Mouse (Mus musculus): ENCODE measurements around the gene Tmem141.
A peak's percentile ranks its signal among the peaks of the same experiment; 100 is the strongest.

Gene Tmem141

DNA sequence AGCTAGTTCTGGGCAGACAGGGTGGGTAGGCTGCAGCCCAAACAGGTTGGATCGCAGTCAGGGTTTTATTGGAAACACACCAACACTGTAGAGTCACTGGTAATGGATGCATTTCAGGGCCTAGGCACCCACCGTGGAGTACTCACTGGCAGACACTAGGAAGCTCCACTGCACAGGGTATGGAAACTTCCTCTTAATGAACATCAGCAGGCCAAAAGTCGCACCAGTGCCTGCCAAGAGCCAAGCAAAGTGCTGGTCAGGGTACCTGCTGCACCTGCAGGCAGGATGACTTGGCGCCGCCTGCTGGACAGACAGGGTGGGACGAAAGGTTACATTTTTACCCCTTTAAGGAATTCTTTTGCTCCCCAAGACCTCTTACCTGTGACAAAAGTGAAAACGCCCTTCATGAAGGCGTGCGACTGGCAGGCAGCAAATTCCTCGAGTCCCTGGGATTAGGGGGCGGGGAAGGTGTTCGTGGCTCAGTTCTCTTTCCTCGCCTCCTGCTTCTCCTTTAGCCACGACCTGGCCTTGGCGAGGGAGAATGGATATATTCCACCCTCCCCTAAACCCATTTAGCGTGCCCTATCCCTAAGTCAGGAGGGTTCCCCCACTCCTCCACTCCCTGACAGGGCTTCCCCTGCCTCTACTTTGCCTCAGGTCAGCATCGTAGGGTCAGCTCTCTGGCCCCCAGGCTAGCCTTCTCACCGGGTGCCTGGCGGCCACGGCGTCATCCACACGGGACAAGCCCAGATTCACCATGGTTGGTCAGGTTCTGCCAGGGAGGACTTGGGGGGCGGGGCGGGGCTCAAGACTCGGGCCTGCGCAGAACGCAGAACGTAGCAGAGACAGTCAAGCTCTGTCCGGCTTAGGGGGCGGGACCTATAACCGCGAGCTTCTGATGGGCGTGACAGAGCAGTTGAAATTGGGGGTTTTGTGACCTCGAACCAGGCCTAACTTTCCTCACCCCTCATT is at the start of gene Tmem141:
Gene Tmem141, minus strand, starts transcription at position 777 of the 972 bp plus-strand sequence.
- peak; percentile 90 to 93 for DNase-seq (ENCODE audit: low spot score in 2 of 2)

DNA sequence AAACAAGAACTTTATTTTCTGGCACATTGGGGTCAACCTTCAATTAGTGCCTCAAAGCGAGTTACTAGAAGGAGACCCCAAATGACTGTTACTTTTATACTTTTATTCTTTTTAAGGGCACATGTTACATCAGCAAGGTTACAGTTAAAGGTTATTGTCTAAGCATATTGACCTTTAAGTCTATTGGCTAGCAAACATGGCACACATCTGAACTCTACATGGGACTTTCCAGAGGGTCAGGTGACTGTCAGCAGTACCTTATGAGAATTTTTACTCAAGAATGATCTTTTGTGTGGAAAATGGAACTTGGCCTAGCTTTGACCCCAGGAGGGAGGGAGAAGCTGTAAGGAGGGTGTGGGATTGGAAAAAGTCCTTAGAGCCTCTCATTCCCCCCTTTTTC is 44.7 kb upstream of the Tmem141 start:
- no peak for DNase-seq (ENCODE audit: low spot score in 2 of 2)

DNA sequence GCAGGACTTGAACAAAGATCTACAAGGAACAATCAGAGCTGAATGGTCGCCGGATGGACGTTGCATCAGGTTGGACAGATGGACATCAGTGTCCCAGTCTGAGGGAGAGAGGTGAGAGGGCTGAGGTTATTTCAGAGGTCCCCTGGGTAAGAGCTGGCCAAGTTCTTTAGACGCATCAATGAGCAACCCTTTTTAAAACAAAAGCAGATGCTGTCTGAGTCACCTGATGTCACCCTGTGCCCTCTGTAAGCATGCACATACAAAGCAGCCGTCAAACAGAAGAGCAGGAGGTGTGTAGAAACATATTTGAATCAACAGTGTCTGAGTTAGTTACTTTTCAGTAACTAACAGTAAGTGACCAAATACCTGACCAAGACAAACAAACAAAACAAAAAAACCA is 42.3 kb upstream of the Tmem141 start:
- DNase-seq (ENCODE audit: low spot score in 2 of 2), result no peak

DNA sequence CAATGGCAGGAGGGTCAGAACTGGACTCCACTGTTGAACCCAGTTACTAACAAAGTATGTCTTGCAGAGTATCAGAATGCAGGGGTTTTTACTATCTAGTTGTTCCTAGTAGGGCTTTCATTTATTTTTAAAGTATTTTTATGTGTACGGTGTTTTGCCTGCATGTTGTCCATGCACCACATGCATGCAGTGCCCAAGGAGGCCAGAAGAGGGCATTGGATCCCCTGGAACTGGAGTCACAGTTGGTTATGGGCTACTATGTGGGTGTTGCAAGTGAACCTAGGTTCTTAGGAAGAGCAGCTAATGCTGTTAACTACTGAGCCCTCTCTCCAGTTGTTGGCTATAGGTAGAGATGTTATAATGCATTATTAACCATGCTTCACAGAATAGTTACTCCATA is 41.7 kb upstream of the Tmem141 start:
- peak; percentile 37 to 71 for DNase-seq (ENCODE audit: low spot score in 2 of 2)

DNA sequence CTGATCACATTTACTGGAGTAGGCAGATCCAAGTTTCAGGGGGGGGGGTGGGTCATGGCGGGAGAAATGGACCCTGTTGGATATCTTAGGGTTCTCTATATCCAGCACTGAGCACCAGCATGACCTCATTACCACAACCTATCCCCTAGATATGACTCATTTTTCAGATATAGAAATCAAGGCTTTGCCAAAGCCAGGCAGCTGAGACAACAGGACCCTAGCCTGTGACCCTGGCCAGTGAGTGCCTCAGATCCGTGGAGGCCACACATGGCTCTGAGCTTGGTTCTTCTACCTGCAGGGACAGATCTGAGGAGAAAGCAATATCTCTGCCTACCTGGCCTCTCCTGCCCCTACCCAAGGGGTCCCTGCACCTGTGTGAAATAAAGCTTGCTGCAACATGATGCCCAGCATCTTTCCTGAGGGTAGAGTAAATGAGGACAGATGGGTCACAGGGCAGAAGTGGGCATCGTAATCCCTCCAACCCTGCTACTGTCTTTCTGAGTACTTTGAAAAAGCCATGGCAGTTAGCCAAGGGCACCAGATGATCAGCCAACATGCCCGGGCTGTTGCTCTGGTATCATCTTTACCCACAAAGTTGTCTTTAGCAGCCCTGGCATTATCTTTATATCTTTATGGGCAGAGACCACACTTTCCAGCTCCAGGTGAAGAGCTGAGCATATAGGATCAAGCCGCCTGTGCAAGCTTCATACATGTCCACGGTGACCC is 39.6 kb upstream of the Tmem141 start:
- no peak for DNase-seq (ENCODE audit: low spot score in 2 of 2)

DNA sequence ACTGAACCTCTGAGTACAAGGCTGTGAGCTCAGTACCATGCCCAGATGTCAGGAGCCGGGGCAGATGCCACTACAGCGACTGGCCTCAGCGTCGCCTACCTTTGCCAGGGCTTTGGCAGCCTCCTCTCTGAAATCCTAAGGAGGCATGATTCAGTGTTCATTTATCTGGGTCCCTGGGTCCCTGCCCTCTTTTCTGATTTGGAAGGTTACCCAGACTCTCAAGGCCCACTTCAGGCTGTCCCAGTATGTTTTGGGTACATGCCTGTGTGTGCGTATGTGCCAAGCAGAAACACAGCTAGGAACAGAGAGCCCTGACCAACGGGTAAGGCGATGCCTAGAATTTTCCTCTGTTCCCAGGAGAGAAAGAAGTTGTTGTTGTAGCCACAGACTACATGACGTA is 38.5 kb upstream of the Tmem141 start:
- no peak for DNase-seq (ENCODE audit: low spot score in 2 of 2)

DNA sequence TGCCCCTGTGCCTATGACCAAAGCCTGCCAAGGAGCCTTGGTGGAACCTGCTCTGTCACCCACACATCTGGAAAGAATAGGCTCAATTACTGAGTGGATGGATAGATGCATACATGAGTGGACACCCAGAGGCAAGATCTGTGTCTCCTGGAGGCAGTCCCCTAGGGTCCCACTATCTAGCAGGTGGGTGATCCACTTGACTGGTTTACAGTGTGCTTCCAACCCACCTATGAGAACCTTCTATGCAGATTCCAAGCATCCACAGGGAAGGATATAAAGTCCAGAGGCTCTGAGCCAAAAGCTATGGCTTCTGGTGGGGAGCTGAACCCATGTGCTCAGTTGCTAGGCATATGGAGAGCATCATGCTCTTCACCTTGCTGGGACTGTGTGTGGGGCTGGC is 35.8 kb upstream of the Tmem141 start, which contains the start of gene Lcn5:
Gene Lcn5, plus strand, starts transcription at position 301 of the 400 bp plus-strand sequence.
- no peak for DNase-seq (ENCODE audit: low spot score in 2 of 2)

DNA sequence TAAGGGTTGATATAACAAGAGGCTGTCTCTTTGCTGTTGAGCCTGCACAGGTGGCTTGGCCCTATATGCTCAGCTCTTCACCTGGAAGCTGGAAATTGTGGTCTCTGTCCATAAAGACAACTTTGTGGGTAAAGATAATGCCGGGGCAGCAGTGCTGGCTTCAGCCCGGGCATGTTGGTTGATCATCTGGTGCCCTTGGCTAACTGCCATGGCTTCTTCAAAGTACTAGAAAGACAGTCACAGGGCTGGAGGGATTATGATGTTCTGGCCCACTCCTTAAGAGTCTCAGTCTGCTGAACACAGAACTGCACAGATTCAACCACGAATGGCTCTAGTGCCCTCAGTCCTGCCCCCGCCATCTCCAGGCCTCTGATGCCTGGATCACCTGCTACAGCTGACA is 35.4 kb upstream of the Tmem141 start:
- DNase-seq (ENCODE audit: low spot score in 2 of 2), result no peak

DNA sequence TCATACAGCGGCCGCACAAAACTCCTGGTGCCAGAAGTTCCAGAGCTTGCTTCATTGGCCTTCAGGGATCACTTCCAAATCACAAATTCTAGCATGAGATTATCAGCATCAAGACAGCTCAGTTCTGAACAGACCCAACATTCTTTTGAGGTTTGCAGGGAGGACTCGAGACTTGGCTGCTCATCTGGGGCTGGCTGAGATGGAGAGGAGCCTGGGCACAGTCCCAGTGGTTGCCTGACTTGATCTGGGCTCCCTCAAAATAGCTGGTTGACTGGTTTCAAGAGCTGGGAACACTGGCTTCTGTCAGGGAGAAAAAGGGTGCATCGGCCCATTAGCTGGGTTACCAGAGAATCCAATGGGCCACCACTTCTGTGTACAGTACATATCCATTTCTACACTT is 34.9 kb upstream of the Tmem141 start:
- no peak for DNase-seq (ENCODE audit: low spot score in 2 of 2)

DNA sequence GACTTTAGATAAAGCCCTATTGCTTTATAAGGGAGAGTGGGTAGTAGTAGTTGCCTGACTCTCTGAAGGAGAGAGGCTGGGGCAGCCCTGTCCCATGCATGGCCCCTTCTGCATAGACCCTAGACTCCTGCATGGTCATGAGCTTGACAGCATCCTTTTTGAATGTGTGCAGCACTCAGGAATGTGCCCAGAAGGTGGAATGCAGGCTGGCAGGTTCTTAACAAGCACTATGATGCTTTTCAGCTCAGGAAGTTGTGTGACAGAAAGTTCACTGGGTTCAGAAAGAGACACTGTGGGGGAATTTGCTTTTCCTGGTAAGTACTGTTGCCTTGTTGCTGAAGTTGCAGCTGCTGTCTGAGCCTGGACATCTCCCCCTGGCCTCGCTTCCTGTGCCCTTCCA is 32.7 kb upstream of the Tmem141 start:
- DNase-seq (ENCODE audit: low spot score in 2 of 2), result no peak

DNA sequence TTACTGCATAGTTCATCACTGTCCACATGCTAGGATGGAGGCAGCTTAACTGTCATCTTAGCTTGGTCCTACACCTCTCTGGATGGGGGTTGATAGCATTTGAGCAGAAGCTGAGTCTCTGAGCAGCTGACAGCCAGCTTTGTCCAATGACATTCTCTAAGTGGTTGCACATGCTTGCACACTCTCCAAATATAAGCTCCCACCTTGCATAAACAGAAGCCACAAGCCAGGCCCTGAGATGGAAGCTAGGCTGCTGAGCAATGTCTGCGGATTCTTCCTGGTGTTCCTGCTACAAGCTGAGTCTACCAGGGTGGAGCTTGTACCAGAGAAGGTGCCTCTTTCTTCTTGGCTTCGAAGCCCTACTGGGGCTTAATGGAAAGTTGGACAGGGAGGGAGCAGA is 31.1 kb upstream of the Tmem141 start, which contains the start of gene Lcn8:
Gene Lcn8, plus strand, starts transcription at position 219 of the 400 bp plus-strand sequence.
- DNase-seq (ENCODE audit: low spot score in 2 of 2), result no peak

DNA sequence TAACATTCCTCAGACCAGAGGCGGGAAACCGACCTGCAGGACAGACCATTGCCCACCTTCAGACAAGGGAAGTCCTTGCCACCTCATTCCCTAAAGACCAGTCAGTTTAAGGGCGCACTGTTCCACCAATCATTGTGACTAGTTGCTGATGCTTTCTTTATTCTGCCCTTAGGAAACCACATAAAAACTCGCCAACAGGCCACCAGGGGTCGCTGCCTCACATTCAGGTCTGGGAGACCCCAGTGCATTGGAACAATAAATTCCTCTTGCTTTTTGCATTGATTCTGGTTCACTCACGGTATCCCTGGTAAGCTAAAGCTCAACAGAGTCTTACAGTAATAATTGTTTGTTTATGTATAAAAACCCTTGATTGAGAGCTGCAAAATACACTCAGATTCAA is 18.1 kb upstream of the Tmem141 start:
- DNase-seq (ENCODE audit: low spot score in 2 of 2), result no peak

DNA sequence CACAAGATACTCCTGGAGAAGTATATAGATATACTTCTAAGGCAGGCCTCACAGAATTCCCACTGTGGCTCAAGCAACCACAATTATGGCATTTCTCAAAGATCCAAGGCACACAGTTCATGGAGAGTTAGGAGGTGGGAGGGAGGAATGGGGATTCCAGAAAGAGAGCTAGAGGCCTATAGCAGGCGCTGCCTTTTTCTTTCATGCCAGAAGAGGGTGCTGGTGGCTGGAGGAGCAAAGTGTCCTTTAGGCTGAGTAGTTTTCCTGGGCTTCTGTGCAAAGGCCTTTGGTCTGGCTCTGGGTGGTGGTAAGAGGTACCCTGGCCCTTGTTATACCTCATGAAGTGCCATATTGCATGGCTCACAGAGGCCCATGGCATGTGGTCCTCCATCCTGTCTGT is 12.2 kb upstream of the Tmem141 start:
- DNase-seq (ENCODE audit: low spot score in 2 of 2), result no peak

DNA sequence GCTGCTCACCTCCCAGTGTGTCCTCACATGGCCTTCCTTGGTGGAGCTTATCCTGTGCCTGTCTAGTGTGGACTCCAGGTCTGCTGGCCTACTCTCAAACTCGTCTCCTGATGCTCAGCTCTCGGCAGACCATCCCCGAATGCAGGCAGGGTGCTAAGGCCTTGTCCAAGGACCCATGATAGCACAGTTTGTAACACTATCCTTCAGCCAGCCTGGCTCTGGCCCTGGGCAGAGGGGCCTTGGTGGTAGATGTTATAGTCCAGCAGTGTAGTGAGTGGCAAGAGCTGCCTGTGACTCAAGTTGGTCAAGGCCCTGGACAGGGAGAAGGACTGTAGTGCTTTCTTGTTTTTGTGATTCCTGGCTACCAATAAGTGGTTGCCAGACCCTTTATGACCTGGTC is 11.8 kb upstream of the Tmem141 start:
- DNase-seq (ENCODE audit: low spot score in 2 of 2), result no peak

DNA sequence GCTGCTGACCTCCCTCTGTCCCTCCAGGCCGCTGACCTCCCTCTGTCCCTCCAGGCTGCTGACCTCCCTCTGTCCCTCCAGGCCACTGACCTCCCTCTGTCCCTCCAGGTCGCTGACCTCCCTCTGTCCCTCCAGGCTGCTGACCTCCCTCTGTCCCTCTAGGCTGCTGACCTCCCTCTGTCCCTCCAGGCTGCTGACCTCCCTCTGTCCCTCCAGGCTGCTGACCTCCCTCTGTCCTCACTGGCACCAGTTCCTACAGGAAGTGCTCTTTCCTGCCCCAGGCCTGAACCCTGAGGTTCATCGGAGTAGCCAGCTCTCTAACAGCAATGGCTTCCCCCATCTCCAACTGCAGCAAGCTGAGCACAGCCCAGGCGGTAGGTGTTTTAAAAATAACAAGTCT is 6.9 kb upstream of the Tmem141 start:
- no peak for DNase-seq (ENCODE audit: low spot score in 2 of 2)

DNA sequence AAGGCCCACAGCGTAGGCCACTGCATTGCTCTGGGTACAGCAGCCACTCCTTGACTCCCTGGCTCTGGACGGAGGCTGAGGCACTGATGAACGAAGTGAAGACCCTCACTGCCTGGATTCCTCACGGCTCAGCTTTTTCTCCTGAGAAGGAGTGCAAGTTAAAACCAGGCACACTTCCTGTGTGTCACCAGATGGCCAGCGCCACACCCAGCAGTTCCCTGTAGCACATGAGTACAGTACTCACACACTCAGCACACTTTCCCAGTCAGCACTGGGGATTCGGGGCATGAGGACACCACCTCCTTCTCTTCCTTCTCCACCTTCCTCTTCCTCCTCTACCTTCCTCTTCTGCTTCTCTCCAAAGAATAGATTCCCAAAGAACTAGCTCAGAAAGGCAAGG is 6.0 kb upstream of the Tmem141 start, which contains the start of gene Fcna:
Gene Fcna, minus strand, starts transcription at position 220 of the 400 bp plus-strand sequence.
- no peak for DNase-seq (ENCODE audit: low spot score in 2 of 2)

DNA sequence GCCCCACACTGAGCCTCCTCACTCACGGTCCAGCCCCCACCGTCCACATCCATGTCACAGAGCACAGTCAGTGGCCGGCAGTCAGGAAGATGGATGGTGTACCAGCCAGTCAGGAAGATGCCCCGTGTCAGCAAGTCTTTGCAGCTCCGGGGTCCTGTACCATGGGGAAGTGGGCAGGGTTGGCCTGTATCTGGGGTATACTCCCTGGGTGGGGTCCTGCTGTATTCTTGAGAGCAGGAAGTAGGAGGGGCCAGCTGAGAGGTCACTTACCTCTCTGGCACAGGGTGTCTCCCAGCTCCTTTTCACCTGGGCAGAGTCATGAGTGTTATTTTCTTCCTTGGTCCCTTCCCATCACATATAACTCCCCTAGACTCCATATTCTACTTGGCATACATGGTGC is 4.2 kb upstream of the Tmem141 start:
- no peak for DNase-seq (ENCODE audit: low spot score in 2 of 2)

DNA sequence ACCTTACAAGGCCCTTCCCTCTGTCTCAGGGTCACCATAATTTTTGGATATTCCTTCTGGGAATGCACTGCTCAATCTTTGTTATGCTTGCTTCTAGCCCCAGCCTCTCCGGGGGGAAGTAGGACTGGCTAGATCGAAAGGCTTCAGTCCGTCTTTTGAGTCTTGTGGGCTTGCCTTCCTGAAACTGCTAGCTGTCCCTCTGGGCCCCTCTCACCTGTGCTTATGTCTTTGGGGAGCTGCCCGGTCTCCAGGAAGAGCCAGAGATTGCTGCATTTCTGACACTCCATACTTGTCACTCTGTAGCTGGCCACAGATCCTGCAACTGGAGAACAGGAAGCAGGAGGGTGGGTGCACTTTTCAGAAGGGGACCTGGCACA is 965 bp downstream of the Tmem141 start:
- no peak for DNase-seq (ENCODE audit: low spot score in 2 of 2)

DNA sequence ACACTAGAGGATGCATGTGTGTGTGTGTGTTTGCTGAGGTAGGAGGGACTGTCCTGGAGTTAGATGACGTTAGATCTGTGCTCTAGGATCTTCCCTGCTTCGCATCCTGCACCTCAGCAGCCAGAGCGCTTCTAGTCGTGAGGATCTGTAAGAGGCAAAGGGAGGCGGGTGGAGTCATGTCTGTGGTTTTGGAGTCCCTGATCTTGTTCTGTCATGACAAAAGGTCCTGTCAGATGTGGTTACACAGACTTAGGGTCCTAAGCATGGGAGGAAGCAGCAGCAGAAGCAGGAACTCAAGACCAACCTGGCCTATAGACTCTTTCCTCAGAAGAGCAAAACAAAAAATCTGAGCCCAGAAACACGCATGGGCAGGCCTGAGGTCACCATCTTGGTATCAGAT is 1.4 kb downstream of the Tmem141 start:
- DNase-seq (ENCODE audit: low spot score in 2 of 2), result no peak

DNA sequence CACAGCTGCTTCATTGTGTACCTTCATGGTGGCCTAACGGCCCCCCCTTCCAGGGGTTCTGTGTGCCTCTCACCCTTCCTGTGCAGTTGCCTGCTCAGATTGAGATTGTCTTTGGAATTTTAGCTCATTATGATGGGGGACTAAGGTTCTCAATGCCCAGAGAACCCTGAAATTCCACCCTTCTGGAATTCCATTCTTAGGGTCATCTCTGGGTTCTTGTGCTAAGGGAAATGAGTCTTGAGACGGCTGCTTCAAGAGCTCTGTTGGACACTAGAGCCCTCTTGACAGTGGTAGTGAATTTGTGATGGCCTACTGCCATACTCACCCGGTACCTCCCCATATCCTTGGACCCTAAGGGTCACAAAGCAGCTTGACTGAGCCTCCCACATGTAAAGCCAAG is 4.2 kb downstream of the Tmem141 start, which contains the start of gene Ccdc183:
Gene Ccdc183, minus strand, starts transcription at position 101 of the 400 bp plus-strand sequence.
- DNase-seq (ENCODE audit: low spot score in 2 of 2), result no peak

DNA sequence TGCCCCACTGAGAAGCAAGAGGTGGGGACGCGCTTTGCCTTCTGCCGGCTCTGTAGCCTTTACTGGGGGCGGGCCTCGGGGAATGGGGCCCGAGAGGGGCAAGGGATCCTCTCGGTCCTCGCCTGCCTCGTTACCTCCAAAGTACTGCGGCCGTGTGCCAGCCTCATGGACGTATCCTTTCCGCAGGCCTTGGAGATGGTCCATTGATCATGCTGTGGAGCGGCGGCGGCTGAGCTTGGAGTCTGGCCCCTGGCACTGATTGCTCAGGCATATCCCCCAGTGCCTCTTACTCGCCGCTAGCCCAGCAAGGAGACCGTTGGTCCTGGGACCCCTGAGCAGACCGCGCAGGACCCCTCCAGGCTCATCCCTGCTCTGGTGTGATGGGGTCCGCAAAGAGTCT is 5.4 kb downstream of the Tmem141 start:
- no peak for DNase-seq (ENCODE audit: low spot score in 2 of 2)

DNA sequence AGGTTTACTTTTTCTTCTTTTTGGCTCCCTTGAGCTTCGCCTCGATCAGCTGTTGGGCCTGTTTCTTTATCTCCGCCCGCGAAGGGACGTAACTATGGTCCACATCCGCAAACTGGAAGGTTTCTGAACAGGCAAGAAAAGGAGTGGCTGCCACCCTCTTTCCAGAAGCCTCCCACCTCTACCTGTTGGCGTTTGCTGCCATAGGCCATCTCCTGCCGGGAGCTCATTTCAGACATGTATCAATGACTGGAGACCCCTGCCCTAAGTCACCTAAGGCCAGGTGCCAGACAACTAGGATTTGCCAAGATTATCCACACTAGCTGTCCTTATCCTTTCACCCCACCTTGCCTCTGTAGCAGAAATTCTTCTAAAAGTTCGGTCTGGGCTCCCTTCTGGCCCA is 13.1 kb downstream of the Tmem141 start:
- DNase-seq (ENCODE audit: low spot score in 2 of 2), result no peak

All from urinary bladder, postnatal 36 days (tissue).